Mouse (Mus musculus): ENCODE results near the gene Itgb6. TPM values are rescaled to one million over a fixed set of nuclear protein-coding genes. Genes with fewer than 3 reads are reported as not detected.

The Itgb6 gene
- polyA plus RNA-seq, 1 experiment, result not detected

DNA sequence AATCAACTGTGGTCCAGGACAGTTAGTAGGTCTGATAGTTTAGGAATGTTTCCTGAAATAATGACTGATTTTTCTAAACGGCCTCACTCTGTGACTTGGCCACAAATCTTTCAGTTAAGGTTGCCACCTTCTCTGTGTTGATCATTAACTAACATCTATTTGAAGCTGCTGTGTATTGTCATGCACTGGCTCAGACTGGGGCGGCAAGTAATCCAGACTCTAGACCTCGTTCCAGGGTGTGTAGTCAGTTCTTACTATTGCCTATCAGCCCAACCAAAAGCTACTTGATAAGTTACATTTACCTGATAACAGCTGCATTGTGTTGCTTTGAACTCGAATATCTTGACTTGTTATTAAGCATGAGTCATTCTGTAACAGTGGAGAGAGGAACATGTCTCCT is 67.6 kb downstream of the Itgb6 start:
- no peak overlapping the region for H3K27ac ChIP-seq (ENCODE audit: control insufficient read depth, insufficient read depth, low read depth, low read length)
- H3K27me3 ChIP-seq (ENCODE audit: control insufficient read depth, insufficient read depth, low read length), result no peaks in the 10 kb centered on the region
- H3K4me1 ChIP-seq (ENCODE audit: control insufficient read depth, insufficient read depth, low read length), result no peaks in the 10 kb centered on the region
- no peaks in the 10 kb centered on the region for H3K36me3 ChIP-seq (ENCODE audit: control insufficient read depth, insufficient read depth, low read length)
- no peak for TF ChIP-seq CTCF (IDR thresholded peaks at IDR 0.05; ENCODE audit: control insufficient read depth, insufficient read depth, insufficient replicate concordance, low read depth, low read length)
- TF ChIP-seq POLR2A (IDR thresholded peaks at IDR 0.05; ENCODE audit: control insufficient read depth, low read depth, low read length), result no peak
- no peak overlapping the region for H3K4me3 ChIP-seq (ENCODE audit: control insufficient read depth, low read depth, low read length)

DNA sequence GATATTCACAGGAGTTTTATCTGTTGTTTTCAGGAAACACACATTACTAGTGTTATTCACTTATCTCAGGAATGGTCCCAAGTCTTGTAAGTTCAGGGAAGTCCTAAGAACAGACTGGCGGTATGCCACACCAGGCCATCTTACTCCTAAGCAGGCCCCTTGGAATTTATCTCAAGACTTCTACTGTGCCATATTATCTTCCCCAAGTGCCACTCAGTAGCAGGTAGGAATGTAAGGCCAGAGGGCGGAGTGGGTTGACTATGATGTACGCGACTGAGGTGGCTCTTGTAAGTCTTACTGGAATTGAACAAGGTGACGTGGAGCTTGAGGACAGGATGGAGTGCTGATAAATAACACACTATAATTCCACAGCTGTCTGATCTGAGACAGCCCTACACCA is 72.3 kb downstream of the Itgb6 start:
- no peak overlapping the region for H3K4me3 ChIP-seq (ENCODE audit: control insufficient read depth, low read depth, low read length)
- no peak overlapping the region for H3K27ac ChIP-seq (ENCODE audit: control insufficient read depth, insufficient read depth, low read depth, low read length)
- H3K4me1 ChIP-seq (ENCODE audit: control insufficient read depth, insufficient read depth, low read length), result no peaks in the 10 kb centered on the region
- TF ChIP-seq POLR2A (IDR thresholded peaks at IDR 0.05; ENCODE audit: control insufficient read depth, low read depth, low read length), result no peak
- no peak for TF ChIP-seq CTCF (IDR thresholded peaks at IDR 0.05; ENCODE audit: control insufficient read depth, insufficient read depth, insufficient replicate concordance, low read depth, low read length)
- no peaks in the 10 kb centered on the region for H3K36me3 ChIP-seq (ENCODE audit: control insufficient read depth, insufficient read depth, low read length)
- no peaks in the 10 kb centered on the region for H3K27me3 ChIP-seq (ENCODE audit: control insufficient read depth, insufficient read depth, low read length)

GRCm38 (mm10) chr2:60647650-60648049 is 74.8 kb downstream of the Itgb6 start:
- no peak overlapping the region for H3K4me3 ChIP-seq (ENCODE audit: control insufficient read depth, low read depth, low read length)
- no peaks in the 10 kb centered on the region for H3K36me3 ChIP-seq (ENCODE audit: control insufficient read depth, insufficient read depth, low read length)
- H3K4me1 ChIP-seq (ENCODE audit: control insufficient read depth, insufficient read depth, low read length), result no peaks in the 10 kb centered on the region
- no peaks in the 10 kb centered on the region for H3K27me3 ChIP-seq (ENCODE audit: control insufficient read depth, insufficient read depth, low read length)
- H3K27ac ChIP-seq (ENCODE audit: control insufficient read depth, insufficient read depth, low read depth, low read length), result no peak overlapping the region
- TF ChIP-seq POLR2A (IDR thresholded peaks at IDR 0.05; ENCODE audit: control insufficient read depth, low read depth, low read length) (no peak), CTCF (IDR thresholded peaks at IDR 0.05; ENCODE audit: control insufficient read depth, insufficient read depth, insufficient replicate concordance, low read depth, low read length) (no peak)

- Histone ChIP-seq H3K36me3 (ENCODE audit: control insufficient read depth, insufficient read depth, low read length) (no peaks in the 10 kb centered on the region), H3K4me3 (ENCODE audit: control insufficient read depth, low read depth, low read length) (no peak overlapping the region), H3K4me1 (ENCODE audit: control insufficient read depth, insufficient read depth, low read length) (no peaks in the 10 kb centered on the region), H3K27me3 (ENCODE audit: control insufficient read depth, insufficient read depth, low read length) (no peaks in the 10 kb centered on the region), H3K27ac (ENCODE audit: control insufficient read depth, insufficient read depth, low read depth, low read length) (no peak overlapping the region)
- TF ChIP-seq POLR2A (IDR thresholded peaks at IDR 0.05; ENCODE audit: control insufficient read depth, low read depth, low read length) (no peak), CTCF (IDR thresholded peaks at IDR 0.05; ENCODE audit: control insufficient read depth, insufficient read depth, insufficient replicate concordance, low read depth, low read length) (no peak)
Observed at GRCm38 (mm10) chr2:60646583-60646982, 75.9 kb downstream of the Itgb6 start.

- Histone ChIP-seq H3K4me1 (ENCODE audit: control insufficient read depth, insufficient read depth, low read length) (no peaks in the 10 kb centered on the region), H3K27me3 (ENCODE audit: control insufficient read depth, insufficient read depth, low read length) (no peaks in the 10 kb centered on the region), H3K4me3 (ENCODE audit: control insufficient read depth, low read depth, low read length) (no peak overlapping the region)
Observed at GRCm38 (mm10) chr2:60643406-60643805, 79.0 kb downstream of the Itgb6 start.

DNA sequence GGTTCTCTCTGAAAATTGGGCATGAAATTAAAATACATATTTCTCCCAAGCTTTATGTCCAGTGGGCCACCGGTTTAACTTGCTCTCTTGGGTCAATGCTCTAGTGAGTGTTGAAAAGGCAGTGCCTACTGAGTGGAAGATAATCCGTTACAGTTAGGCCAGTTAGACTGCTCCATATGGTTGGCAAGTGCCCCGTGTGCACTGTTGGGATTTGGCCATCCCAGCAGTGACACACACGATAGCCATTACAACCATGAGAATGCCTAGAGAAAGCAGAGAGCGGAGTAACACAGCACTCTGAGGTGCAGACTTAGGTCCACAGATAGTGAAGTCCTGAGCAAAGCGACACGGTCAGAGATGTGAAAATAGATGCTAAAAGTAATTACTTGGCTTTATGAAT is 79.8 kb downstream of the Itgb6 start:
- Histone ChIP-seq H3K27ac (ENCODE audit: control insufficient read depth, insufficient read depth, low read depth, low read length) (no peak overlapping the region), H3K36me3 (ENCODE audit: control insufficient read depth, insufficient read depth, low read length) (no peaks in the 10 kb centered on the region), H3K4me1 (ENCODE audit: control insufficient read depth, insufficient read depth, low read length) (no peaks in the 10 kb centered on the region), H3K4me3 (ENCODE audit: control insufficient read depth, low read depth, low read length) (no peak overlapping the region), H3K27me3 (ENCODE audit: control insufficient read depth, insufficient read depth, low read length) (no peaks in the 10 kb centered on the region)
- TF ChIP-seq CTCF (IDR thresholded peaks at IDR 0.05; ENCODE audit: control insufficient read depth, insufficient read depth, insufficient replicate concordance, low read depth, low read length) (no peak), POLR2A (IDR thresholded peaks at IDR 0.05; ENCODE audit: control insufficient read depth, low read depth, low read length) (no peak)

More at GRCm38 (mm10) chr2:60643406-60643805, 79.0 kb downstream of the Itgb6 start:
- no peak overlapping the region for H3K27ac ChIP-seq (ENCODE audit: control insufficient read depth, insufficient read depth, low read depth, low read length)
- no peak for TF ChIP-seq CTCF (IDR thresholded peaks at IDR 0.05; ENCODE audit: control insufficient read depth, insufficient read depth, insufficient replicate concordance, low read depth, low read length)
- no peak for TF ChIP-seq POLR2A (IDR thresholded peaks at IDR 0.05; ENCODE audit: control insufficient read depth, low read depth, low read length)
- H3K36me3 ChIP-seq (ENCODE audit: control insufficient read depth, insufficient read depth, low read length), result no peaks in the 10 kb centered on the region

DNA sequence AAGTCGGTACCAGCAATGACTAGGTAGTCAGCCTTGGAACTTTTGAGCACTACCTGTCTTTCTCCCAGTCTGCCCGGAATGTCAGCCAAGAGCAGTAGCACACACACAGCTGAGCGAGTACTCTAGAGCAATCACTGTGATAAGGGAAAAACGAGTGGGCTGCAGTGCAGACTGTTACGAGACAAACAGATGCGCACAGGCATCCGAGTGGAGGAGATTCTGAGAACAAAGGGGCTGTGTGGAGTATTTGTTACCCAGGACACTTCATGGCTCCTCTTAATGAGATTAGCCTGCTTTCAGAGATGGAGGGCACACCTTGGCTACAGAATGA is 82.1 kb downstream of the Itgb6 start:
- Histone ChIP-seq H3K4me1 (ENCODE audit: control insufficient read depth, insufficient read depth, low read length) (no peaks in the 10 kb centered on the region), H3K4me3 (ENCODE audit: control insufficient read depth, low read depth, low read length) (no peak overlapping the region), H3K27ac (ENCODE audit: control insufficient read depth, insufficient read depth, low read depth, low read length) (no peak overlapping the region), H3K36me3 (ENCODE audit: control insufficient read depth, insufficient read depth, low read length) (no peaks in the 10 kb centered on the region), H3K27me3 (ENCODE audit: control insufficient read depth, insufficient read depth, low read length) (no peaks in the 10 kb centered on the region)
- TF ChIP-seq CTCF (IDR thresholded peaks at IDR 0.05; ENCODE audit: control insufficient read depth, insufficient read depth, insufficient replicate concordance, low read depth, low read length) (no peak), POLR2A (IDR thresholded peaks at IDR 0.05; ENCODE audit: control insufficient read depth, low read depth, low read length) (no peak)
